Mouse (Mus musculus): ENCODE data around the gene Renbp.

DNA sequence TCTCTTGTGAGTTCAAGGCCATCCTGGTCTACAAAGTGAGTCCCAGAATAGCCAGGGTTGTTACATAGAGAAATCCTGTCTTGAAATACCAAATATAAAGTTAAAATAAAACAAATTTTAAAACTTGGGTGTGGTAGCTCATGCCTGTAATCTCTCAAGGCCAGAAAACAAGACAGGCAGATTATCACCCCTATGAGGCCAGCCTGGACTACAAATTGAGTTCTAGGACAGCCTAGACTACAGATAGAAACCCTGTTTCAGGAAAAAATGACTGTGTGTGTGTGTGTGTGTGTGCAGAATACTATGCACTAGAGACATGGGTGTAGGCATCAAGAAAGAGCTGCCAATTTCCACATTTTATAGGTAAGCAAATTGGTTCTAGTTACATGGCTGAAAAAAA, 40.1 kb upstream of the Renbp start:
- no peak for TF ChIP-seq POLR2A (IDR thresholded peaks at IDR 0.05; ENCODE audit: borderline replicate concordance, extremely low read depth, insufficient read depth, insufficient read length, poor library complexity, severe bottlenecking)
- no peak for TF ChIP-seq CTCF (IDR thresholded peaks at IDR 0.05; ENCODE audit: borderline replicate concordance, extremely low read depth, insufficient read depth, insufficient read length)

Data from brain, embryonic 14.5 days (tissue).